Mouse (Mus musculus): ENCODE measurements at regions not wholly inside any gene's neighbourhood (a gene's known extent, or its start where the extent isn't known, plus 50 kb on each side); places are given as distances from the start of the nearest gene placed in this dataset.
"Not testable (repeated sequence)": the region's sequence is repeated elsewhere in the genome, so short reads cannot be mapped to it uniquely, and the experiment has no call there.

- H3K4me3 ChIP-seq (ENCODE audit: low read length), result no peak overlapping the region
- peaks cover 4% of the 10 kb centered on the region; the same call in 1 of the 2 replicates for H3K4me1 ChIP-seq (ENCODE audit: control insufficient read depth, insufficient read depth, low read length)
- no peaks in the 10 kb centered on the region for H3K36me3 ChIP-seq (ENCODE audit: control insufficient read depth, insufficient read depth, low read length)
- 54% methylated on average over 7 of the region's 7 CpGs for WGBS
- H3K9me3 ChIP-seq (ENCODE audit: control insufficient read depth, low read length), result no peaks in the 10 kb centered on the region
- H3K9ac ChIP-seq (ENCODE audit: low read depth, low read length), result no peak overlapping the region
- ATAC-seq (ENCODE audit: low FRiP score, low TSS enrichment), result no peak
- no peaks in the 10 kb centered on the region for H3K27me3 ChIP-seq (ENCODE audit: control insufficient read depth, insufficient read depth, low read length)
- H3K27ac ChIP-seq (ENCODE audit: low read depth, low read length), result no peak overlapping the region
- H3K4me2 ChIP-seq (replicated peaks; ENCODE audit: low read depth, low read length), result no peak overlapping the region
Observed at GRCm38 (mm10) chr5:75405496-75405895, 169.2 kb upstream of the Kit start.

- no peak for ATAC-seq (ENCODE audit: low FRiP score, low TSS enrichment)
- H3K27ac ChIP-seq (ENCODE audit: low read depth, low read length), result no peak overlapping the region
- H3K4me3 ChIP-seq (ENCODE audit: low read length), result no peak overlapping the region
- no peak overlapping the region for H3K9ac ChIP-seq (ENCODE audit: low read depth, low read length)
- 79% methylated on average over 10 of the region's 10 CpGs for WGBS
- H3K4me1 ChIP-seq (ENCODE audit: control insufficient read depth, insufficient read depth, low read length), result peaks cover 4% of the 10 kb centered on the region; the same call in 1 of the 2 replicates
- H3K9me3 ChIP-seq (ENCODE audit: control insufficient read depth, low read length), result no peaks in the 10 kb centered on the region
- H3K27me3 ChIP-seq (ENCODE audit: control insufficient read depth, insufficient read depth, low read length), result no peaks in the 10 kb centered on the region
- no peaks in the 10 kb centered on the region for H3K36me3 ChIP-seq (ENCODE audit: control insufficient read depth, insufficient read depth, low read length)
- no peak overlapping the region for H3K4me2 ChIP-seq (replicated peaks; ENCODE audit: low read depth, low read length)
Observed at GRCm38 (mm10) chr5:75407686-75408085, 167.0 kb upstream of the Kit start.

- Histone ChIP-seq H3K27ac (ENCODE audit: low read depth, low read length) (no peak overlapping the region), H3K4me2 (replicated peaks; ENCODE audit: low read depth, low read length) (no peak overlapping the region), H3K36me3 (ENCODE audit: control insufficient read depth, insufficient read depth, low read length) (no peaks in the 10 kb centered on the region), H3K4me1 (ENCODE audit: control insufficient read depth, insufficient read depth, low read length) (peaks cover 2% of the 10 kb centered on the region; the same call in 1 of the 2 replicates), H3K27me3 (ENCODE audit: control insufficient read depth, insufficient read depth, low read length) (no peaks in the 10 kb centered on the region), H3K9ac (ENCODE audit: low read depth, low read length) (no peak overlapping the region), H3K4me3 (ENCODE audit: low read length) (no peak overlapping the region), H3K9me3 (ENCODE audit: control insufficient read depth, low read length) (no peaks in the 10 kb centered on the region)
- ATAC-seq (ENCODE audit: low FRiP score, low TSS enrichment), result no peak
- WGBS, result 81% methylated on average over 24 of the region's 24 CpGs
Observed at GRCm38 (mm10) chr5:75410240-75411186, 164.2 kb upstream of the Kit start.

- not testable (repeated sequence) for H3K9me3 ChIP-seq (ENCODE audit: control insufficient read depth, low read length); H3K4me2 ChIP-seq (replicated peaks; ENCODE audit: low read depth, low read length); H3K36me3 ChIP-seq (ENCODE audit: control insufficient read depth, insufficient read depth, low read length); H3K27ac ChIP-seq (ENCODE audit: low read depth, low read length); ATAC-seq (ENCODE audit: low FRiP score, low TSS enrichment); H3K4me3 ChIP-seq (ENCODE audit: low read length); H3K4me1 ChIP-seq (ENCODE audit: control insufficient read depth, insufficient read depth, low read length); H3K27me3 ChIP-seq (ENCODE audit: control insufficient read depth, insufficient read depth, low read length); H3K9ac ChIP-seq (ENCODE audit: low read depth, low read length)
- WGBS, result 90% methylated on average over 2 of the region's 2 CpGs
Observed at GRCm38 (mm10) chr5:75419282-75419681, 155.4 kb upstream of the Kit start.

- WGBS, result 82% methylated on average over 2 of the region's 2 CpGs
- H3K4me1 ChIP-seq (ENCODE audit: control insufficient read depth, insufficient read depth, low read length), result no peaks in the 10 kb centered on the region
- no peaks in the 10 kb centered on the region for H3K9me3 ChIP-seq (ENCODE audit: control insufficient read depth, low read length)
- no peak overlapping the region for H3K4me3 ChIP-seq (ENCODE audit: low read length)
- H3K4me2 ChIP-seq (replicated peaks; ENCODE audit: low read depth, low read length), result no peak overlapping the region
- H3K9ac ChIP-seq (ENCODE audit: low read depth, low read length), result no peak overlapping the region
- H3K27me3 ChIP-seq (ENCODE audit: control insufficient read depth, insufficient read depth, low read length), result no peaks in the 10 kb centered on the region
- ATAC-seq (ENCODE audit: low FRiP score, low TSS enrichment), result no peak
- H3K36me3 ChIP-seq (ENCODE audit: control insufficient read depth, insufficient read depth, low read length), result no peaks in the 10 kb centered on the region
- no peak overlapping the region for H3K27ac ChIP-seq (ENCODE audit: low read depth, low read length)
Observed at GRCm38 (mm10) chr5:75432885-75433284, 141.8 kb upstream of the Kit start.

- Histone ChIP-seq H3K27ac (ENCODE audit: low read depth, low read length) (no peak overlapping the region), H3K27me3 (ENCODE audit: control insufficient read depth, insufficient read depth, low read length) (no peaks in the 10 kb centered on the region), H3K9me3 (ENCODE audit: control insufficient read depth, low read length) (no peaks in the 10 kb centered on the region), H3K4me2 (replicated peaks; ENCODE audit: low read depth, low read length) (no peak overlapping the region), H3K4me3 (ENCODE audit: low read length) (no peak overlapping the region), H3K4me1 (ENCODE audit: control insufficient read depth, insufficient read depth, low read length) (no peaks in the 10 kb centered on the region), H3K36me3 (ENCODE audit: control insufficient read depth, insufficient read depth, low read length) (no peaks in the 10 kb centered on the region), H3K9ac (ENCODE audit: low read depth, low read length) (no peak overlapping the region)
- 84% methylated on average over 5 of the region's 5 CpGs for WGBS
- no peak for ATAC-seq (ENCODE audit: low FRiP score, low TSS enrichment)
Observed at GRCm38 (mm10) chr5:75437924-75438323, 136.8 kb upstream of the Kit start.

GRCm38 (mm10) chr5:75444024-75444604 lies 130.6 kb upstream of the Kit start:
- Histone ChIP-seq H3K9me3 (ENCODE audit: control insufficient read depth, low read length) (no peaks in the 10 kb centered on the region), H3K4me1 (ENCODE audit: control insufficient read depth, insufficient read depth, low read length) (no peaks in the 10 kb centered on the region), H3K36me3 (ENCODE audit: control insufficient read depth, insufficient read depth, low read length) (no peaks in the 10 kb centered on the region), H3K27me3 (ENCODE audit: control insufficient read depth, insufficient read depth, low read length) (no peaks in the 10 kb centered on the region), H3K9ac (ENCODE audit: low read depth, low read length) (no peak overlapping the region), H3K4me2 (replicated peaks; ENCODE audit: low read depth, low read length) (no peak overlapping the region), H3K4me3 (ENCODE audit: low read length) (no peak overlapping the region), H3K27ac (ENCODE audit: low read depth, low read length) (no peak overlapping the region)
- 83% methylated on average over 3 of the region's 3 CpGs for WGBS
- ATAC-seq (ENCODE audit: low FRiP score, low TSS enrichment), result no peak

GRCm38 (mm10) chr5:75446386-75446785 lies 128.3 kb upstream of the Kit start:
- no peak overlapping the region for H3K9ac ChIP-seq (ENCODE audit: low read depth, low read length)
- 68% methylated on average over 1 of the region's 1 CpGs for WGBS
- no peak for ATAC-seq (ENCODE audit: low FRiP score, low TSS enrichment)
- H3K27ac ChIP-seq (ENCODE audit: low read depth, low read length), result no peak overlapping the region
- no peak overlapping the region for H3K4me2 ChIP-seq (replicated peaks; ENCODE audit: low read depth, low read length)
- H3K4me3 ChIP-seq (ENCODE audit: low read length), result no peak overlapping the region
- no peaks in the 10 kb centered on the region for H3K36me3 ChIP-seq (ENCODE audit: control insufficient read depth, insufficient read depth, low read length)
- H3K9me3 ChIP-seq (ENCODE audit: control insufficient read depth, low read length), result no peaks in the 10 kb centered on the region
- H3K27me3 ChIP-seq (ENCODE audit: control insufficient read depth, insufficient read depth, low read length), result no peaks in the 10 kb centered on the region
- no peaks in the 10 kb centered on the region for H3K4me1 ChIP-seq (ENCODE audit: control insufficient read depth, insufficient read depth, low read length)

GRCm38 (mm10) chr5:75449913-75450525 lies 124.7 kb upstream of the Kit start:
- no peak for ATAC-seq (ENCODE audit: low FRiP score, low TSS enrichment)
- no peaks in the 10 kb centered on the region for H3K27me3 ChIP-seq (ENCODE audit: control insufficient read depth, insufficient read depth, low read length)
- H3K4me3 ChIP-seq (ENCODE audit: low read length), result no peak overlapping the region
- no peak overlapping the region for H3K4me2 ChIP-seq (replicated peaks; ENCODE audit: low read depth, low read length)
- 64% methylated on average over 21 of the region's 21 CpGs for WGBS
- no peaks in the 10 kb centered on the region for H3K9me3 ChIP-seq (ENCODE audit: control insufficient read depth, low read length)
- H3K27ac ChIP-seq (ENCODE audit: low read depth, low read length), result no peak overlapping the region
- H3K36me3 ChIP-seq (ENCODE audit: control insufficient read depth, insufficient read depth, low read length), result no peaks in the 10 kb centered on the region
- H3K9ac ChIP-seq (ENCODE audit: low read depth, low read length), result no peak overlapping the region
- H3K4me1 ChIP-seq (ENCODE audit: control insufficient read depth, insufficient read depth, low read length), result no peaks in the 10 kb centered on the region
